Mouse (Mus musculus): ENCODE data around the gene Sh3pxd2b.

DNA sequence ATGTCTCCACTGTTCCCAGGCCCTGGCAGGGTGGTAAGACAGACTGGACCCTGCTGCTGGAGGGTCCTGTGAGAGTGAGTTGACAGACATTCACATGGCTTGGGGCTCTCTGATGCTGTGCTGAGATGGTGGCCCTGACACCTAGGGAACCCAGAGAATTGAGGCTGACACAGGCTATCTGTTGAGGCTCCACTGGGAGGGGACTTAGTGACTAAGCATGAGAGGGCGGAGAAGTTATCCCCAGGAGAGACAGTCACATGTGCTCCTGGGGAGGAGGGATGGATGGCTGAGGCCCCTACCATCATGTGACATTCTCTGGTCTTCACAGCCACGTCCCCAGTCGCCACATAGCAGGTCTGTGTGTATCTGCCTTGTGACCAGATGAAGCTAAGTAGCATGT, 15.6 kb downstream of the Sh3pxd2b start:
- TF ChIP-seq CTCF (IDR thresholded peaks at IDR 0.05; ENCODE audit: low read depth) (no peak), EP300 (IDR thresholded peaks at IDR 0.05; ENCODE audit: low read depth) (no peak)

All from heart, postnatal 0 days (tissue).